Mouse (Mus musculus) G1E (cell line): ENCODE data around the gene Ehbp1.

Source experiments
- CTCF ChIP-seq: IDR thresholded peaks from 2 replicates; pipeline ENCODE4 v1.5.1; 2012; ENCODE audit warnings: low read depth, low read length, inconsistent platforms, mixed read lengths
- GATA1 ChIP-seq: IDR thresholded peaks from 2 replicates; pipeline ENCODE4 v1.6.1; 2012; ENCODE audit warnings: borderline replicate concordance, low read length, inconsistent platforms, mixed read lengths
- GATA2 ChIP-seq: IDR thresholded peaks from 2 replicates; pipeline ENCODE4 v1.6.1; 2012; ENCODE audit warnings: low read depth, low read length, inconsistent platforms, borderline replicate concordance
- POLR2AphosphoS5 ChIP-seq: IDR thresholded peaks from 2 replicates; pipeline ENCODE4 v1.6.1; 2012; ENCODE audit warnings: low read depth, low read length, inconsistent platforms; ENCODE audit not compliant: insufficient replicate concordance
- TAL1 ChIP-seq: conservative IDR thresholded peaks from 2 replicates; pipeline ENCODE4 v1.6.1; 2012; ENCODE audit warnings: low read depth, low read length, inconsistent platforms, mixed read lengths

- TF ChIP-seq TAL1, result no peak
- no peak for TF ChIP-seq GATA1
- TF ChIP-seq GATA2, result no peak
- no peak for TF ChIP-seq CTCF
- TF ChIP-seq POLR2AphosphoS5, result no peak
These were observed 32.7 kb upstream of the Ehbp1 start for GRCm38 (mm10) chr11:22374811-22375210.
